Mouse (Mus musculus): ENCODE results near the gene Vmn2r112.
"Not testable (repeated sequence)": the region's sequence is repeated elsewhere in the genome, so short reads cannot be mapped to it uniquely, and the experiment has no call there.

Gene Vmn2r112

GRCm38 (mm10) chr17:22600651-22601050 lies at the start of gene Vmn2r112:
TSS of gene Vmn2r112 (plus strand) at chr17:22600951.
- not testable (repeated sequence) for DNase-seq (ENCODE audit: low spot score in 2 of 2)

- not testable (repeated sequence) for DNase-seq (ENCODE audit: low spot score in 2 of 2)
Measured at GRCm38 (mm10) chr17:22573382-22573781, 27.4 kb upstream of the Vmn2r112 start, which contains the start of gene Vmn2r111. TSS of gene Vmn2r111 (minus strand) at chr17:22573482.

DNA sequence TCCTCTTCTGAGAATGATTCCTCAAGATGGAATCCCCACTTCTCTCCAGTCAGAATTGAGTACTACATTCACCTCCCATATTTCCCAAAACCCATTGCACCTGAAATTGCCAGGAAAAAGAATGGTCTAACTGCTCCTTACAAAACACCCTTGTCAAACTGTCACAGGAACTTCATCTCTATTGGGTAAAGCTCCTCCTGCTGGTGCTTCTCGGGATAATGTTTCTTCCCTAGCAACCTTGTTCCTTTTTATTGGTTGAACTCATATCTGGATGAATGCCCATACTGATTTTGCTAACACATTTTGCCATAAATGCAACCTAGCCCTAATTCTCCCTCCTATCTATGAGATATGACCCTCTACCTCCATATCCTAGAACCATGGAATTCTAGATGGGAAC lies 29.9 kb downstream of the Vmn2r112 start:
- no peak for DNase-seq (ENCODE audit: low spot score in 2 of 2)
